Mouse (Mus musculus) c-Kit-positive CD71-negative TER-119-negative erythroid progenitor cells, embryonic 14.5 days (primary cell): ENCODE data around the gene AV320801.
"Not testable (repeated sequence)": the region's sequence is repeated elsewhere in the genome, so short reads cannot be mapped to it uniquely, and the experiment has no call there.

Source experiments
- DNase-seq: peaks from one replicate; pipeline ENCODE4 v3.0.0-alpha.2; 2013; ENCODE audit warnings: low read depth

The AV320801 gene

GRCm38 (mm10) chrX:135494288-135494687 lies at the start of gene AV320801:
AV320801 (plus strand) TSS chrX:135494588.
- not testable (repeated sequence) for DNase-seq

GRCm38 (mm10) chrX:135464160-135464559 lies 30.2 kb upstream of the AV320801 start:
- DNase-seq, result not testable (repeated sequence)

- not testable (repeated sequence) for DNase-seq
These were observed 12.5 kb upstream of the AV320801 start for GRCm38 (mm10) chrX:135481902-135482301.

GRCm38 (mm10) chrX:135483183-135483582 lies 11.2 kb upstream of the AV320801 start:
- not testable (repeated sequence) for DNase-seq
